Mouse (Mus musculus): ENCODE measurements around the gene B430306N03Rik. TPM values are rescaled to one million over a fixed set of nuclear protein-coding genes. Genes with fewer than 3 reads are reported as not detected.

B430306N03Rik gene
- polyA plus RNA-seq, 1 experiment from 2014 or later = 0.04 TPM

- no peaks in the 10 kb centered on the region for H3K36me3 ChIP-seq (ENCODE audit: poor library complexity, severe bottlenecking)
- H3K4me3 ChIP-seq = no peak overlapping the region
- H3K4me2 ChIP-seq = no peak overlapping the region
- ATAC-seq = no peak
- no peaks in the 10 kb centered on the region for H3K27me3 ChIP-seq
- no peak overlapping the region for H3K9ac ChIP-seq
- H3K4me1 ChIP-seq = no peaks in the 10 kb centered on the region
- WGBS = 92% methylated on average over 2 of the region's 2 CpGs
- H3K27ac ChIP-seq = no peak overlapping the region
- H3K9me3 ChIP-seq (replicated peaks) = no peaks in the 10 kb centered on the region
Observed at GRCm38 (mm10) chr17:48321279-48321678, 5.3 kb downstream of the B430306N03Rik start.

DNA sequence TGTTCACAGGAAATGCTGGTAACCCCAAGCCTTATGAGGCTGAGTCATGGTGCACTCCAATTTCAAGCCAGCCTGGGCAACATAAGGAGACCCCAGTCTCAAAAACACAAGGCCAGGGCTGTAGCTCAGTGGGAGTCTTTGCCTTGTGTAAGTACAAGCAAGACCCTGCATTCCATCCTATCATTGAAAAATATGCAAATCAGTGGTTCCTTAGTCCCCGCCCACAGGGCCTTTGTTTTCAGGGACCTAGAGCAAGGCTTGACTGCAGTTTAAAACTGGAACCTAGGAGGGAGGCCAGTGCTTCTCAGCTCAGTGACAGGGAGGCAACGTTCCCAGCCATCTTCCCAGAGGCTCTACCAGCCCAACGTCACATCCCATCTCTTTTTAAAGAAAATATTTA, 7.3 kb downstream of the B430306N03Rik start:
- H3K9me3 ChIP-seq (replicated peaks) = no peaks in the 10 kb centered on the region
- H3K4me2 ChIP-seq = no peak overlapping the region
- H3K4me3 ChIP-seq = no peak overlapping the region
- no peak overlapping the region for H3K9ac ChIP-seq
- no peaks in the 10 kb centered on the region for H3K27me3 ChIP-seq
- H3K4me1 ChIP-seq = no peaks in the 10 kb centered on the region
- ATAC-seq = no peak
- no peak overlapping the region for H3K27ac ChIP-seq
- no peaks in the 10 kb centered on the region for H3K36me3 ChIP-seq (ENCODE audit: poor library complexity, severe bottlenecking)
- WGBS = 59% methylated on average over 3 of the region's 3 CpGs

GRCm38 (mm10) chr17:48324258-48324657, 8.3 kb downstream of the B430306N03Rik start:
- no peak overlapping the region for H3K4me2 ChIP-seq
- no peak overlapping the region for H3K4me3 ChIP-seq
- no peaks in the 10 kb centered on the region for H3K9me3 ChIP-seq (replicated peaks)
- H3K9ac ChIP-seq = no peak overlapping the region
- 90% methylated on average over 5 of the region's 5 CpGs for WGBS
- no peaks in the 10 kb centered on the region for H3K27me3 ChIP-seq
- H3K36me3 ChIP-seq (ENCODE audit: poor library complexity, severe bottlenecking) = no peaks in the 10 kb centered on the region
- H3K27ac ChIP-seq = no peak overlapping the region
- no peaks in the 10 kb centered on the region for H3K4me1 ChIP-seq
- ATAC-seq = no peak

DNA sequence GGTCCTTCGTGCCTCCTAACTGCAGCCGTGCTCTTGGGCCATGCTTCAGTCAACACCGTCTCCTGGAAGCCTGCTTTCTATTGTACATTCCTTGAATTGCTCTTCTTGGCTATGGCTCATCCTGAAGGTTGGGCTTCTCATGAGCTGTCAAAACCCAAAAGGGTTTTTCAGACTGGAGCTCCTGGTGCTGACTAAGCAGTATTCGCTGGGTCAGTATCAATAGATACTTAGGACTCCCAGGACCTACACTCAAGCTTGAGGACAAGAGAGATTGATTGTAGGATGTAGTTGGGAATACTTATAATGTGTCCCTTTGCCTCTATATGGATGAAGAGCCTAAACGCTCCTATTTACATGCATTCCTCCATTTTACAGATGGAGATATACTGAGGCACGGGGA, 9.2 kb downstream of the B430306N03Rik start:
- no peaks in the 10 kb centered on the region for H3K27me3 ChIP-seq
- H3K4me2 ChIP-seq = no peak overlapping the region
- no peaks in the 10 kb centered on the region for H3K9me3 ChIP-seq (replicated peaks)
- H3K27ac ChIP-seq = no peak overlapping the region
- no peaks in the 10 kb centered on the region for H3K36me3 ChIP-seq (ENCODE audit: poor library complexity, severe bottlenecking)
- H3K4me3 ChIP-seq = no peak overlapping the region
- no peaks in the 10 kb centered on the region for H3K4me1 ChIP-seq
- 94% methylated on average over 6 of the region's 6 CpGs for WGBS
- ATAC-seq = no peak
- no peak overlapping the region for H3K9ac ChIP-seq

- Histone ChIP-seq H3K9ac (no peak overlapping the region), H3K9me3 (replicated peaks) (no peaks in the 10 kb centered on the region), H3K27me3 (no peaks in the 10 kb centered on the region), H3K4me1 (no peaks in the 10 kb centered on the region), H3K36me3 (ENCODE audit: poor library complexity, severe bottlenecking) (no peaks in the 10 kb centered on the region), H3K4me2 (no peak overlapping the region), H3K27ac (no peak overlapping the region), H3K4me3 (no peak overlapping the region)
- 90% methylated on average over 11 of the region's 11 CpGs for WGBS
- ATAC-seq = no peak
Observed at GRCm38 (mm10) chr17:48325638-48326037, 9.7 kb downstream of the B430306N03Rik start.

DNA sequence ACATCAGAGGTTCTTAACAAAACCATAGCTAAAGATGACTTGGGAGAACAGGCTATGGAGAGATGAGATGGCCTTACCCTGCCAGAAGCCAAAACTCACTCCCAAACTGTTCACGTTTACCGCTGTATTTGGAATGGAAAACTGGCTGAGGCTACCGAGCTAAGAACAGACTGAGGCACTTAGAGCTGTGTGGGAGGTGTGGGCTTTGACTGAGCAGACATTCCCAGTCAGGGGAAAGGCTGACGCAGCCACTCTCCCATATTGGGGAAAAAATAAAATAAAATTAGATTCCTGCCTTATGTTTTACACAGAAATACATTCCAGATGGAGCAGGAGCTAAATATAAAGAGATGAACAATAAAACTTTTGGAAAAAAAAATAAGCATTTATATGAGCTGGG, 10.7 kb downstream of the B430306N03Rik start:
- H3K27ac ChIP-seq = no peak overlapping the region
- ATAC-seq = no peak
- no peaks in the 10 kb centered on the region for H3K9me3 ChIP-seq (replicated peaks)
- H3K4me3 ChIP-seq = no peak overlapping the region
- H3K27me3 ChIP-seq = no peaks in the 10 kb centered on the region
- H3K9ac ChIP-seq = no peak overlapping the region
- H3K4me2 ChIP-seq = no peak overlapping the region
- no peaks in the 10 kb centered on the region for H3K4me1 ChIP-seq
- H3K36me3 ChIP-seq (ENCODE audit: poor library complexity, severe bottlenecking) = no peaks in the 10 kb centered on the region
- WGBS = 86% methylated on average over 4 of the region's 4 CpGs

DNA sequence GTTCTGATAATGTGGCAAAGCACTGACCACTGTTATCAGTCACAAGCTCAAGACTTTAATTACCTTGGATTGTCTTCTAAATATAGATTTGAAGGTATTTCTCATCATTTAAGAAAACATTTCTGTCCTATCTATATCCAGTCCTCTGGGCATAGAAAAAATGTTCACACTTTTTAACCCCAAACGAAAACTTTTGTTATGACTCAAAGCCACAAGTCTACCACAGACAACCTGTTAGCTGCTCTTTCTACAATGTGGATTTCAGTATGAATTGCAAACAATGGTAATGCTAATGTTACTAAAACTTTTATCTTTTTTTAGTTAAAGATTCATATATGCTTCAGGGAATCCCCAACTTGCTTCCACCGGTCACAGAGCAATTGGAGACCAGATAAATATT, 16.6 kb downstream of the B430306N03Rik start:
- H3K4me2 ChIP-seq = no peak overlapping the region
- H3K36me3 ChIP-seq (ENCODE audit: poor library complexity, severe bottlenecking) = no peaks in the 10 kb centered on the region
- no peak overlapping the region for H3K4me3 ChIP-seq
- no peaks in the 10 kb centered on the region for H3K27me3 ChIP-seq
- no peak for ATAC-seq
- H3K4me1 ChIP-seq = no peaks in the 10 kb centered on the region
- WGBS = 99% methylated on average over 2 of the region's 2 CpGs
- no peak overlapping the region for H3K27ac ChIP-seq
- no peak overlapping the region for H3K9ac ChIP-seq
- H3K9me3 ChIP-seq (replicated peaks) = no peaks in the 10 kb centered on the region

GRCm38 (mm10) chr17:48334186-48334585, 18.2 kb downstream of the B430306N03Rik start:
- Histone ChIP-seq H3K36me3 (ENCODE audit: poor library complexity, severe bottlenecking) (no peaks in the 10 kb centered on the region), H3K4me1 (no peaks in the 10 kb centered on the region), H3K4me3 (no peak overlapping the region), H3K27me3 (no peaks in the 10 kb centered on the region), H3K9ac (no peak overlapping the region), H3K4me2 (no peak overlapping the region), H3K27ac (no peak overlapping the region), H3K9me3 (replicated peaks) (no peaks in the 10 kb centered on the region)
- ATAC-seq = no peak
- whole genome bisulfite sequencing = 81% methylated on average over 4 of the region's 4 CpGs

- H3K4me3 ChIP-seq = no peak overlapping the region
- H3K4me2 ChIP-seq = no peak overlapping the region
- WGBS = 4% methylated on average over 6 of the region's 6 CpGs
- H3K9ac ChIP-seq = no peak overlapping the region
- H3K36me3 ChIP-seq (ENCODE audit: poor library complexity, severe bottlenecking) = no peaks in the 10 kb centered on the region
- no peak overlapping the region for H3K27ac ChIP-seq
- no peaks in the 10 kb centered on the region for H3K27me3 ChIP-seq
- H3K9me3 ChIP-seq (replicated peaks) = no peaks in the 10 kb centered on the region
- no peak for ATAC-seq
- no peaks in the 10 kb centered on the region for H3K4me1 ChIP-seq
Observed at GRCm38 (mm10) chr17:48336857-48337256, 20.9 kb downstream of the B430306N03Rik start.

DNA sequence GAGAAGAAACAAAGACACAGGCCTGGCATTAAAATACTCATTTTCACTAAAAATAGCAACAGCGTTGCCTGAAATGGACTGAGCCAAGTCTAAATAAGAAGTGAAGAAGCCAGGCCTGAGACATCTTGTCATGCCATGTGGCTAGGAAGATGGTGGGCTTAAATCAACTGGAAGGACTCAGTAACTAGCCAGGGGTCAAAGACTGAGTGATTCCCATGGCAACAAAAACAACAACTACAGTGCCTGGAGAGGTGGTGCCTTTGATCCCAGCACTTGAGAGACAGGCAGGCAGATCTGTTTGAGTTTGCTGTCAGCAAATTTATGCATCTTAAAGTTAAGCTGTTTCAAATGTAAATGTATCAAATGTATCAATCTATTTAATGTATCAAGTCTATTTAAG, 24.3 kb downstream of the B430306N03Rik start:
- H3K36me3 ChIP-seq (ENCODE audit: poor library complexity, severe bottlenecking) = no peaks in the 10 kb centered on the region
- no peaks in the 10 kb centered on the region for H3K9me3 ChIP-seq (replicated peaks)
- H3K27me3 ChIP-seq = no peaks in the 10 kb centered on the region
- 86% methylated on average over 1 of the region's 1 CpGs for WGBS
- no peaks in the 10 kb centered on the region for H3K4me1 ChIP-seq
- H3K4me3 ChIP-seq = no peak overlapping the region
- no peak overlapping the region for H3K4me2 ChIP-seq
- no peak overlapping the region for H3K27ac ChIP-seq
- ATAC-seq = no peak
- no peak overlapping the region for H3K9ac ChIP-seq

DNA sequence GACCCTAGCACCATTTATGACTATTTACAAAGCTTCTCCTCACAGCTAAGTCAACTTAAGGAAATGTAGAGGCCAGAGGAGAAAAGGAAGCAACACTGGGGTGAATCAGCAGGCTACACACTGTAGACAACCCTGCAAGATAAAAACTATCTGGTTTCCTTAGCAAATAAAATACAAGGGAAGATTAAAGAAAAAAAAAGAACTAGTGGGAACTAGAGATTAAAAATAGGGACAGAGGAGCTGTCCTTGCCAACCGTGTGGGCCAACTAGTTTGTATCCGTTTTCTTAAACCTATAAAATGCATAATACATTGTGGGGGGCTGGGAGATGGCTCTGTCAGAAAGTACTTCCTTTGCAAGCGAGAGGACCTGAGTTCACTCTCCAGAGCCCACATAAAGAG, 26.0 kb downstream of the B430306N03Rik start:
- H3K36me3 ChIP-seq (ENCODE audit: poor library complexity, severe bottlenecking) = no peaks in the 10 kb centered on the region
- H3K9me3 ChIP-seq (replicated peaks) = no peaks in the 10 kb centered on the region
- 80% methylated on average over 3 of the region's 3 CpGs for WGBS
- H3K27me3 ChIP-seq = no peaks in the 10 kb centered on the region
- H3K4me2 ChIP-seq = no peak overlapping the region
- H3K27ac ChIP-seq = no peak overlapping the region
- H3K9ac ChIP-seq = no peak overlapping the region
- no peak overlapping the region for H3K4me3 ChIP-seq
- H3K4me1 ChIP-seq = no peaks in the 10 kb centered on the region
- ATAC-seq = no peak

- 87% methylated on average over 2 of the region's 2 CpGs for WGBS
- Histone ChIP-seq H3K4me3 (no peak overlapping the region), H3K9ac (no peak overlapping the region), H3K27ac (no peak overlapping the region), H3K27me3 (no peaks in the 10 kb centered on the region), H3K4me1 (no peaks in the 10 kb centered on the region), H3K36me3 (ENCODE audit: poor library complexity, severe bottlenecking) (no peaks in the 10 kb centered on the region), H3K9me3 (replicated peaks) (no peaks in the 10 kb centered on the region), H3K4me2 (no peak overlapping the region)
- ATAC-seq = no peak
Observed at GRCm38 (mm10) chr17:48343065-48343464, 27.1 kb downstream of the B430306N03Rik start.

- Histone ChIP-seq H3K27me3 (no peaks in the 10 kb centered on the region), H3K4me2 (no peak overlapping the region), H3K36me3 (ENCODE audit: poor library complexity, severe bottlenecking) (no peaks in the 10 kb centered on the region), H3K27ac (no peak overlapping the region), H3K4me1 (no peaks in the 10 kb centered on the region), H3K9ac (no peak overlapping the region), H3K9me3 (replicated peaks) (no peaks in the 10 kb centered on the region), H3K4me3 (no peak overlapping the region)
- ATAC-seq = no peak
- 82% methylated on average over 4 of the region's 4 CpGs for WGBS
Observed at GRCm38 (mm10) chr17:48345824-48346223, 29.9 kb downstream of the B430306N03Rik start.
